Mouse (Mus musculus): Measurements from ENCODE around the gene Limch1.

- no peak for TF ChIP-seq CTCF (IDR thresholded peaks at IDR 0.05; ENCODE audit: borderline replicate concordance, insufficient read depth, low read length)
- no peak for TF ChIP-seq POLR2A (IDR thresholded peaks at IDR 0.05; ENCODE audit: low read depth, low read length)
Measured at GRCm38 (mm10) chr5:66786621-66787061, 41.0 kb downstream of the Limch1 start.
